Mouse (Mus musculus) heart, postnatal 0 days (tissue): ENCODE data around the gene Apobr.

Experiments used
- CTCF ChIP-seq: IDR thresholded peaks from 2 replicates; pipeline ENCODE4 v1.5.1; 2016; ENCODE audit warnings: antibody characterized with exemption, control low read depth, low read depth
- EP300 ChIP-seq: IDR thresholded peaks from 2 replicates; pipeline ENCODE4 v1.6.1; 2016; ENCODE audit warnings: antibody characterized with exemption, low read depth

DNA sequence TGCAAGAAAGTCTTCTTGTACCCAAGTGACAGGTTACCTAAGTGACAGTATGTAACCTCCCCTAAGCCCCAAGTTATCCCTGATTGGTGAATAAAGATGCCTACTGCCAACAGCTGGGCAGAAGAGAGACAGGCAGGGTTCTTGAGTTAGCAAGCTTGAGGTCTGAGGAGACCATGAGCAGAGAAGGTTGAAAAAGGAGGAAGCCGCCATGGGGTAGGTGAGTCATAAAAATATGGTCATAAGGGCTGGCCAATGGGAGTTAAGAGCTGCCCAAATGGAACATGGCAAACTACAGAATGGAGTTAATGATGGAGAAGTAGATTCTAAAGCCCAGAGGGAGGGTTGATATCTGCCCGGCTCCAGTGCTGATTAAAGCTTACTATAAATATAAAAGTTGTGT is 39.1 kb upstream of the Apobr start:
- no peak for TF ChIP-seq CTCF
- TF ChIP-seq EP300: no peak
